In genomic region chr10:24948278-24948677, GRCm38 (mm10) we compare ENCODE assay signal across 26 mouse cellular contexts. TPM values are rescaled to one million over a fixed set of nuclear protein-coding genes. Genes with fewer than 3 reads are reported as not detected.
DNase-seq lines count a peak whose midpoint lies in the region; ATAC-seq lines count a peak whose summit lies in the region.
"Had no signal": no experiment of that assay in that cellular context is flagged by ENCODE, and none has a peak within 500 bp of the region (broad histone marks: within the 10 kb centered on the region; RNA-seq: fewer than 3 reads in every experiment).

No protein-coding gene starts in this region.

- H3K27me3 ChIP-seq in liver, embryonic 15.5 days, result no peaks in the 10 kb centered on the region
- no peaks in the 10 kb centered on the region for H3K27me3 ChIP-seq in lung, embryonic 15.5 days
- no peaks in the 10 kb centered on the region for H3K27me3 ChIP-seq in midbrain, embryonic 13.5 days
- H3K27me3 ChIP-seq: heart, embryonic 12.5 days; hindbrain, embryonic 13.5 days; midbrain, embryonic 15.5 days; neural tube, embryonic 15.5 days had no signal

- peak overlapping the region; percentile 63 for H3K27ac ChIP-seq in liver, embryonic 15.5 days (replicated peaks)
- H3K27ac ChIP-seq in lung, embryonic 15.5 days, result no peak overlapping the region
- no peak overlapping the region for H3K27ac ChIP-seq in midbrain, embryonic 13.5 days
- H3K27ac ChIP-seq: gastrocnemius, adult 2 months; heart, adult 2 months; hindbrain, embryonic 13.5 days; midbrain, embryonic 15.5 days; neural tube, embryonic 15.5 days had no signal

- no peak overlapping the region for H3K4me3 ChIP-seq in liver, embryonic 15.5 days (replicated peaks)
- H3K4me3 ChIP-seq in lung, embryonic 15.5 days, result no peak overlapping the region
- H3K4me3 ChIP-seq in midbrain, embryonic 13.5 days (replicated peaks), result no peak overlapping the region
- H3K4me3 ChIP-seq: gastrocnemius, adult 2 months; heart, adult 2 months; heart, embryonic 12.5 days; hindbrain, embryonic 13.5 days; midbrain, embryonic 15.5 days; neural tube, embryonic 15.5 days had no signal

- no peak overlapping the region for H3K9ac ChIP-seq in liver, embryonic 15.5 days
- H3K9ac ChIP-seq in lung, embryonic 15.5 days, result no peak overlapping the region
- no peak overlapping the region for H3K9ac ChIP-seq in midbrain, embryonic 13.5 days (replicated peaks)
- H3K9ac ChIP-seq: heart, embryonic 12.5 days; hindbrain, embryonic 13.5 days; midbrain, embryonic 15.5 days; neural tube, embryonic 15.5 days had no signal

- peak; percentile 32 to 43 for DNase-seq in lung, adult 18-20 months
- no peak for DNase-seq in lung, postnatal 10 days
- DNase-seq in lung, postnatal 4 days, result peak; percentile 15 to 38
- no peak for DNase-seq in spleen, adult 18-20 months
- DNase-seq: adrenal gland, postnatal 25 days; cerebellum, adult 8-10 months; cerebellum, postnatal 36 days; gastrocnemius, adult 2 months; heart, adult 2 months; heart, postnatal 4 days; kidney, adult 9 months; kidney, postnatal 14 days; layer of hippocampus, adult 9-11 months; retina, postnatal 1 day; right cerebral cortex, postnatal 14 days; thymus, adult 18-20 months; thymus, postnatal 25 days had no signal

- peaks cover 6% of the 10 kb centered on the region; the same call in 1 of the 2 replicates for H3K4me1 ChIP-seq in liver, embryonic 15.5 days (replicated peaks)
- peaks cover 7% of the 10 kb centered on the region; the same call in 1 of the 2 replicates for H3K4me1 ChIP-seq in lung, embryonic 15.5 days
- no peaks in the 10 kb centered on the region for H3K4me1 ChIP-seq in midbrain, embryonic 13.5 days (replicated peaks)
- H3K4me1 ChIP-seq: heart, embryonic 12.5 days; hindbrain, embryonic 13.5 days; midbrain, embryonic 15.5 days; neural tube, embryonic 15.5 days had no signal

- peak overlapping the region; percentile 19 for H3K4me2 ChIP-seq in liver, embryonic 15.5 days
- H3K4me2 ChIP-seq in lung, embryonic 15.5 days, result no peak overlapping the region
- no peak overlapping the region for H3K4me2 ChIP-seq in midbrain, embryonic 13.5 days (replicated peaks)
- H3K4me2 ChIP-seq: heart, embryonic 12.5 days; hindbrain, embryonic 13.5 days; midbrain, embryonic 15.5 days; neural tube, embryonic 15.5 days had no signal

- H3K36me3 ChIP-seq in liver, embryonic 15.5 days (replicated peaks), result no peaks in the 10 kb centered on the region
- no peaks in the 10 kb centered on the region for H3K36me3 ChIP-seq in lung, embryonic 15.5 days
- no peaks in the 10 kb centered on the region for H3K36me3 ChIP-seq in midbrain, embryonic 13.5 days
- H3K36me3 ChIP-seq: heart, embryonic 12.5 days; hindbrain, embryonic 13.5 days; midbrain, embryonic 15.5 days; neural tube, embryonic 15.5 days had no signal

- 62% methylated on average over 8 of the region's 8 CpGs for WGBS in liver, embryonic 15.5 days (ENCODE audit: insufficient replicate concordance)
- 26% methylated on average over 8 of the region's 8 CpGs for WGBS in lung, embryonic 15.5 days
- 87% methylated on average over 8 of the region's 8 CpGs for WGBS in midbrain, embryonic 13.5 days

- peak; percentile 73 for ATAC-seq in liver, embryonic 15.5 days (ENCODE audit: insufficient read depth)
- peak; percentile 81; the same call in 1 of the 2 replicates for ATAC-seq in lung, embryonic 15.5 days (ENCODE audit: borderline replicate concordance, extremely low read depth, low FRiP score, low TSS enrichment)
- no peak for ATAC-seq in midbrain, embryonic 13.5 days
- ATAC-seq: forebrain, embryonic 14.5 days; intestine, postnatal 0 days; midbrain, embryonic 15.5 days had no signal

- no peaks in the 10 kb centered on the region for H3K9me3 ChIP-seq in liver, embryonic 15.5 days (replicated peaks)
- no peaks in the 10 kb centered on the region for H3K9me3 ChIP-seq in lung, embryonic 15.5 days
- no peaks in the 10 kb centered on the region for H3K9me3 ChIP-seq in midbrain, embryonic 13.5 days
- H3K9me3 ChIP-seq: heart, embryonic 12.5 days; hindbrain, embryonic 13.5 days; midbrain, embryonic 15.5 days; neural tube, embryonic 15.5 days had no signal

RNA-seq across cellular contexts. Expression of gene Arg1, which starts 21.0 kb away (rescaled TPM):
- polyA plus RNA-seq in liver, embryonic 15.5 days (2015; fragmentation: Nextera tagmentation; extraction: Ambion mirVana), result 59.6 and 87.7 TPM in 2 replicates
- polyA plus RNA-seq in lung, embryonic 15.5 days (2015; fragmentation: Nextera tagmentation; extraction: Ambion mirVana), result 1.7 and 2.3 TPM in 2 replicates
- polyA plus RNA-seq in midbrain, embryonic 13.5 days (2015; fragmentation: Nextera tagmentation; extraction: Ambion mirVana), result 0.81 and 1.4 TPM in 2 replicates

Comparison
In these comparisons a context has a peak if more than half of its experiments do, and no peak if none do; other contexts are left out.
1. DNase-seq: peak in lung, adult 18-20 months (2 of 2) and lung, postnatal 4 days (2 of 2); none in lung, postnatal 10 days (single experiment) and spleen, adult 18-20 months (0 of 2).
2. RNA of gene Arg1, which starts 21.0 kb away (polyA plus RNA-seq): 59.6 to 87.7 TPM in liver, embryonic 15.5 days; 1.7 to 2.3 TPM in lung, embryonic 15.5 days and 0.81 to 1.4 TPM in midbrain, embryonic 13.5 days; every median in the first group is over 10 times any median in the second.